In the genomic region with DNA sequence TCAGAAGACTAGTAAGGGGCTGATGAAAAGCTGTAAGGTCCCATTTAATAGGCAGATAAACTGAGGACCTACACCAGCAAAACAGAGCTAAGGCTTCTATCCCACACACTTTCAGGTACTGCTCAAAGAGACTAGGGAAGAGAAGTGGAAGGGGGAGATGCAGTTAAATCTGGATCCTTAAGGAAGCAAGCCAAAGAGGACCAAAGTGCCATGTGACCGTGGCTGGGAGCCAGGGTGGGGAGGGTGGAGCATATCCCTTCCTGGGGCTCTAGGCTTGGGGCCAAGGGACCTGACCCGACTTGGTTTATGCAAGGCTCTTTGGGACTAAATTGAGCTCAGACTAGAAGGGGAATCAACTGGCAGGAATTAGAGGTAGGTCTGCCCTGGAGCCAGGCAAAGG, we compare ENCODE assay signal across 7 mouse cellular contexts. TPM values are rescaled to one million over a fixed set of nuclear protein-coding genes. Genes with fewer than 3 reads are reported as not detected.
DNase-seq lines count a peak whose midpoint lies in the region; ATAC-seq and TF ChIP-seq lines count a peak whose summit lies in the region.

No protein-coding gene starts in this region.

- no peak for TF ChIP-seq CTCF in cerebellum, adult 2 months (IDR thresholded peaks at IDR 0.05; ENCODE audit: borderline replicate concordance, insufficient read depth, low read depth, low read length)

- TF ChIP-seq POLR2A in cerebellum, adult 2 months (IDR thresholded peaks at IDR 0.05; ENCODE audit: borderline replicate concordance, insufficient read depth, low read length) = no peak

- peak; percentile 58 to 68 for DNase-seq in adrenal gland, adult 18-20 months (ENCODE audit: low spot score in 2 of 2)
- DNase-seq in cerebellum, adult 2 months = peak; percentile 53 to 60
- peak; percentile 74 for DNase-seq in gastrocnemius, postnatal 25 days
- no peak for DNase-seq in intestine, embryonic 14.5 days (ENCODE audit: low spot score)
- DNase-seq in ovary, postnatal 36 days (ENCODE audit: low spot score) = peak; percentile 71

- H3K9ac ChIP-seq in intestine, embryonic 14.5 days (ENCODE audit: low read length) = no peak overlapping the region
- no peak overlapping the region for H3K9ac ChIP-seq in liver, embryonic 16.5 days (ENCODE audit: low read depth, low read length)

- H3K27ac ChIP-seq in cerebellum, adult 2 months (ENCODE audit: insufficient read depth, low read length) = peak overlapping the region; percentile 27; the same call in 1 of the 2 replicates
- no peak overlapping the region for H3K27ac ChIP-seq in intestine, embryonic 14.5 days (ENCODE audit: low read depth)
- no peak overlapping the region for H3K27ac ChIP-seq in liver, embryonic 16.5 days (ENCODE audit: low read length)

- no peak for ATAC-seq in intestine, embryonic 14.5 days (replicated peaks; ENCODE audit: low FRiP score, low TSS enrichment, low read depth)
- peak; percentile 15; the same call in 1 of the 2 replicates for ATAC-seq in liver, embryonic 16.5 days (ENCODE audit: low read depth)
- no peak for ATAC-seq in monocyte, adult 5-6 weeks (replicated peaks; ENCODE audit: insufficient number of reproducible peaks, low FRiP score, low TSS enrichment, poor library complexity, severe bottlenecking)

- H3K4me1 ChIP-seq in cerebellum, adult 2 months (ENCODE audit: control insufficient read depth, insufficient read depth, low read length) = peaks cover 10% of the 10 kb centered on the region
- peaks cover 15% of the 10 kb centered on the region; the same call in 1 of the 2 replicates for H3K4me1 ChIP-seq in intestine, embryonic 14.5 days (replicated peaks; ENCODE audit: control insufficient read depth, insufficient read depth, low read length)
- H3K4me1 ChIP-seq in liver, embryonic 16.5 days (ENCODE audit: control insufficient read depth, low read depth, low read length) = peaks cover 2% of the 10 kb centered on the region; the same call in 1 of the 2 replicates

- WGBS in cerebellum, adult 2 months = 2% methylated on average over 2 of the region's 2 CpGs
- 38% methylated on average over 2 of the region's 2 CpGs for WGBS in intestine, embryonic 14.5 days
- WGBS in liver, embryonic 16.5 days (ENCODE audit: insufficient replicate concordance) = 40% methylated on average over 2 of the region's 2 CpGs

- peaks cover 11% of the 10 kb centered on the region for H3K36me3 ChIP-seq in intestine, embryonic 14.5 days (ENCODE audit: control insufficient read depth, insufficient read depth, low read length)
- no peaks in the 10 kb centered on the region for H3K36me3 ChIP-seq in liver, embryonic 16.5 days (ENCODE audit: control insufficient read depth, insufficient read depth)

- H3K9me3 ChIP-seq in intestine, embryonic 14.5 days (ENCODE audit: control insufficient read depth, low read length) = no peaks in the 10 kb centered on the region
- no peaks in the 10 kb centered on the region for H3K9me3 ChIP-seq in liver, embryonic 16.5 days (replicated peaks; ENCODE audit: control insufficient read depth, low read length)

- peak overlapping the region; percentile 87 for H3K4me3 ChIP-seq in cerebellum, adult 2 months (replicated peaks; ENCODE audit: insufficient read depth, low read depth, low read length)
- H3K4me3 ChIP-seq in intestine, embryonic 14.5 days (ENCODE audit: low read depth, low read length) = peak overlapping the region; percentile 61; the same call in 1 of the 2 replicates
- H3K4me3 ChIP-seq in liver, embryonic 16.5 days (ENCODE audit: low read depth, low read length) = no peak overlapping the region; the same call in 1 of the 2 replicates

- H3K4me2 ChIP-seq in intestine, embryonic 14.5 days (ENCODE audit: low read length) = peak overlapping the region; percentile 71; the same call in 1 of the 2 replicates
- peak overlapping the region; percentile 70; the same call in 1 of the 2 replicates for H3K4me2 ChIP-seq in liver, embryonic 16.5 days (ENCODE audit: low read depth, low read length)

- no peaks in the 10 kb centered on the region for H3K27me3 ChIP-seq in cerebellum, adult 2 months (ENCODE audit: control insufficient read depth, insufficient read depth, low read length)
- no peaks in the 10 kb centered on the region for H3K27me3 ChIP-seq in intestine, embryonic 14.5 days (replicated peaks; ENCODE audit: control insufficient read depth, insufficient read depth, low read length)
- H3K27me3 ChIP-seq in liver, embryonic 16.5 days (ENCODE audit: control insufficient read depth, insufficient read depth, low read depth, low read length) = no peaks in the 10 kb centered on the region

RNA-seq across cellular contexts. Expression of a gene that starts 0.5 kb away (rescaled TPM):
- 10 to 100 TPM; 53.1 to 55.4 TPM for total RNA-seq in adrenal gland, adult 18-20 months (2021)
- 93.0 and 94.8 TPM in 2 replicates for polyA plus RNA-seq in cerebellum, adult 2 months (2012; rRNA removed)
- total RNA-seq in gastrocnemius, postnatal 25 days (2021) = 10 to 100 TPM; 29.7 to 36.4 TPM
- polyA plus RNA-seq in intestine, embryonic 14.5 days (2014; fragmentation: Nextera tagmentation; extraction: Ambion mirVana) = 94.8 and 101 TPM in 2 replicates
- polyA plus RNA-seq in liver, embryonic 16.5 days (2015; fragmentation: Nextera tagmentation; extraction: Ambion mirVana) = 17.0 and 19.7 TPM in 2 replicates
- total RNA-seq in monocyte, adult 5-6 weeks (2017) = 27.9 to 116 TPM (median 103 TPM) in 3 replicates

RNA-seq across cellular contexts. Expression of a gene that starts 17.5 kb away (rescaled TPM):
- total RNA-seq in adrenal gland, adult 18-20 months (2021) = 10 to 100 TPM in 1 of 2 experiments, 1 to 10 TPM in 1; 10.0 to 10.3 TPM
- 11.0 and 11.6 TPM in 2 replicates for polyA plus RNA-seq in cerebellum, adult 2 months (2012; rRNA removed)
- 1 to 10 TPM; 4.0 to 6.0 TPM for total RNA-seq in gastrocnemius, postnatal 25 days (2021)
- 12.7 and 14.2 TPM in 2 replicates for polyA plus RNA-seq in intestine, embryonic 14.5 days (2014; fragmentation: Nextera tagmentation; extraction: Ambion mirVana)
- polyA plus RNA-seq in liver, embryonic 16.5 days (2015; fragmentation: Nextera tagmentation; extraction: Ambion mirVana) = 4.4 and 5.0 TPM in 2 replicates
- 6.4 to 12.2 TPM (median 9.2 TPM) in 3 replicates for total RNA-seq in monocyte, adult 5-6 weeks (2017)

RNA-seq across cellular contexts. Expression of a gene that starts 33.4 kb away (rescaled TPM):
- 10 to 100 TPM; 31.9 to 36.1 TPM for total RNA-seq in adrenal gland, adult 18-20 months (2021)
- 48.2 and 49.4 TPM in 2 replicates for polyA plus RNA-seq in cerebellum, adult 2 months (2012; rRNA removed)
- 10 to 100 TPM; 14.0 to 14.4 TPM for total RNA-seq in gastrocnemius, postnatal 25 days (2021)
- polyA plus RNA-seq in intestine, embryonic 14.5 days (2014; fragmentation: Nextera tagmentation; extraction: Ambion mirVana) = 50.5 and 53.4 TPM in 2 replicates
- 16.5 and 17.2 TPM in 2 replicates for polyA plus RNA-seq in liver, embryonic 16.5 days (2015; fragmentation: Nextera tagmentation; extraction: Ambion mirVana)
- total RNA-seq in monocyte, adult 5-6 weeks (2017) = 7.9 to 22.4 TPM (median 9.8 TPM) in 3 replicates

RNA-seq across cellular contexts. Expression of a gene that starts 33.6 kb away (rescaled TPM):
- 100 to 1,000 TPM; 184 to 190 TPM for total RNA-seq in adrenal gland, adult 18-20 months (2021)
- polyA plus RNA-seq in cerebellum, adult 2 months (2012; rRNA removed) = 137 and 152 TPM in 2 replicates
- total RNA-seq in gastrocnemius, postnatal 25 days (2021) = 10 to 100 TPM; 48.4 to 55.3 TPM
- 221 and 234 TPM in 2 replicates for polyA plus RNA-seq in intestine, embryonic 14.5 days (2014; fragmentation: Nextera tagmentation; extraction: Ambion mirVana)
- 178 and 179 TPM in 2 replicates for polyA plus RNA-seq in liver, embryonic 16.5 days (2015; fragmentation: Nextera tagmentation; extraction: Ambion mirVana)
- total RNA-seq in monocyte, adult 5-6 weeks (2017) = 296 to 345 TPM (median 318 TPM) in 3 replicates

RNA-seq across cellular contexts. Expression of a gene that starts 37.4 kb away (rescaled TPM):
- total RNA-seq in adrenal gland, adult 18-20 months (2021) = 10 to 100 TPM; 25.4 to 26.4 TPM
- polyA plus RNA-seq in cerebellum, adult 2 months (2012; rRNA removed) = 48.1 and 53.4 TPM in 2 replicates
- total RNA-seq in gastrocnemius, postnatal 25 days (2021) = 1 to 10 TPM; 7.8 to 8.3 TPM
- polyA plus RNA-seq in intestine, embryonic 14.5 days (2014; fragmentation: Nextera tagmentation; extraction: Ambion mirVana) = 21.0 and 21.6 TPM in 2 replicates
- polyA plus RNA-seq in liver, embryonic 16.5 days (2015; fragmentation: Nextera tagmentation; extraction: Ambion mirVana) = 7.5 and 7.7 TPM in 2 replicates
- total RNA-seq in monocyte, adult 5-6 weeks (2017) = 77.8 to 91.4 TPM (median 83.9 TPM) in 3 replicates
